Mouse (Mus musculus): Measurements from ENCODE around the gene Tmem132c. TPM values are rescaled to one million over a fixed set of nuclear protein-coding genes. Genes with fewer than 3 reads are reported as not detected.

The Tmem132c gene
- polyA plus RNA-seq, 1 experiment, result 0.84 TPM

DNA sequence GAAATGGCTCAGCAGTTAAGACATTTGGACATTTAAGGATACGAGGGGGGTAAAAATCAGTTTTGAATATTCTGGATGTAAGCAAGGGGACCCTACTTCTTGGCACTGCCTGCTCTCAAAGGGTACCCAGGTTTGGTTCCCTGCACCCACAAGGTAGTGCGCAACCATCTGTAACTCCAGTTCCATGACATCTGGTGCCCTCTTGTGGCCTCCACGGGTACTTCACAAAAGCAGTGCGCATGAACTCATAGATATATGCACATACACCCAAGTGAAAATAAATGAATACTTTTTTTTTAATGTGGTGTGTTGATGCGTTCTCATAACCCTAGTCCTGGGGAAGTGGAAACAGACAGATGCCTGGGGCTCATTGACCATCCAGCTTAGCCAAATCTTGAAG is 149.6 kb downstream of the Tmem132c start:
- Histone ChIP-seq H3K36me3 (ENCODE audit: control insufficient read depth, insufficient read depth, low read length) (no peaks in the 10 kb centered on the region), H3K27me3 (ENCODE audit: control insufficient read depth, insufficient read depth, low read length) (no peaks in the 10 kb centered on the region), H3K27ac (ENCODE audit: insufficient read depth, low read length) (no peak overlapping the region), H3K4me1 (ENCODE audit: control insufficient read depth, insufficient read depth, insufficient read length) (no peaks in the 10 kb centered on the region), H3K4me3 (ENCODE audit: extremely low read depth, insufficient read depth, insufficient read length) (no peak overlapping the region)
- TF ChIP-seq POLR2A (IDR thresholded peaks at IDR 0.05; ENCODE audit: low read depth, low read length), result no peak
- TF ChIP-seq CTCF (IDR thresholded peaks at IDR 0.05; ENCODE audit: extremely low read depth, insufficient read depth, insufficient read length, insufficient replicate concordance), result no peak
- no peak for DNase-seq (ENCODE audit: low read depth in 1 of 2, low spot score in 2 of 2)
- 91% methylated on average over 5 of the region's 5 CpGs for WGBS

DNA sequence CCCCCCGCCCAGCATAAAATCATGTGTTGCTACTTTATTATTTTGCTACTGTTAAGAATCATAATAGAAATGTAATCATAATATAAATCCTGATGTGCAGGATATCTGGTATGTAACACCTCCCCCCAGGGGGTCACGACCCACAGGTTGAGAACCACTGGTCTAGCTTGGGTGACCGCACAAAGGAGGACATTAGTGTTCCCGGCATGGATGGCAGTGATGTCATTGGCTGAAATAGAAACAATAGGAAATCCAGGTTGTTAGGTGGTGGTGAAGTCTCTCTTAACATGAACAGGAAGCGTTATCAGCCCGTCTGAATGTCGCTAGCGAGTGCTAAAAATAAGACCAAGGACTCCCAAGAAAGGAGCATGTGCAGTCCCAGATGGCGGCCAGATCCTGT is 155.3 kb downstream of the Tmem132c start:
- Histone ChIP-seq H3K4me3 (ENCODE audit: extremely low read depth, insufficient read depth, insufficient read length) (no peak overlapping the region), H3K36me3 (ENCODE audit: control insufficient read depth, insufficient read depth, low read length) (no peaks in the 10 kb centered on the region), H3K27ac (ENCODE audit: insufficient read depth, low read length) (no peak overlapping the region), H3K4me1 (ENCODE audit: control insufficient read depth, insufficient read depth, insufficient read length) (no peaks in the 10 kb centered on the region), H3K27me3 (ENCODE audit: control insufficient read depth, insufficient read depth, low read length) (no peaks in the 10 kb centered on the region)
- TF ChIP-seq CTCF (IDR thresholded peaks at IDR 0.05; ENCODE audit: extremely low read depth, insufficient read depth, insufficient read length, insufficient replicate concordance) (no peak), POLR2A (IDR thresholded peaks at IDR 0.05; ENCODE audit: low read depth, low read length) (no peak)
- WGBS, result 61% methylated on average over 9 of the region's 9 CpGs
- DNase-seq (ENCODE audit: low read depth in 1 of 2, low spot score in 2 of 2), result no peak

DNA sequence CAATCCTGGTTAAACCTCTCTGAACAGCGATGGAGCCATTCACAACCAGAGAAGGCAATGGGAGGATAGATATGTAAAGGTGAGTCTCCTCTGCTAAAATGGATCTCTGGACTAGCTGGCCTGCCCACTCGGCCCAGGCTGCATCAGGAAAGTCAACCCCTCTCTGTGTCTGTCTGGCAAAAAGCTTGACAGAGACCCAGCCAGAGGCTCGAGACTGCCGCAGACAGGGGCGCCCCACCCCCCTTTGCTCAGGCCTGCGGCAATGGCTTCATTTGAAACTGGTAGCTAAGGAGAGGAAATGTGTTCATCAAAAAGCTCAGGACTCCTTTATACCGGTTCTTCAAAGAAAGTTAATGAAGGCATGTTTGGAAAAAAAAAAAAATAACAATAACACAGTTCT is 156.4 kb downstream of the Tmem132c start:
- no peak for DNase-seq (ENCODE audit: low read depth in 1 of 2, low spot score in 2 of 2)
- Histone ChIP-seq H3K4me3 (ENCODE audit: extremely low read depth, insufficient read depth, insufficient read length) (no peak overlapping the region), H3K27ac (ENCODE audit: insufficient read depth, low read length) (no peak overlapping the region), H3K27me3 (ENCODE audit: control insufficient read depth, insufficient read depth, low read length) (no peaks in the 10 kb centered on the region), H3K4me1 (ENCODE audit: control insufficient read depth, insufficient read depth, insufficient read length) (no peaks in the 10 kb centered on the region), H3K36me3 (ENCODE audit: control insufficient read depth, insufficient read depth, low read length) (no peaks in the 10 kb centered on the region)
- WGBS, result 41% methylated on average over 7 of the region's 7 CpGs
- TF ChIP-seq CTCF (IDR thresholded peaks at IDR 0.05; ENCODE audit: extremely low read depth, insufficient read depth, insufficient read length, insufficient replicate concordance), result no peak

- no peak for TF ChIP-seq POLR2A (IDR thresholded peaks at IDR 0.05; ENCODE audit: low read depth, low read length)
- no peak for TF ChIP-seq CTCF (IDR thresholded peaks at IDR 0.05; ENCODE audit: extremely low read depth, insufficient read depth, insufficient read length, insufficient replicate concordance)
- no peaks in the 10 kb centered on the region for H3K36me3 ChIP-seq (ENCODE audit: control insufficient read depth, insufficient read depth, low read length)
- H3K4me3 ChIP-seq (ENCODE audit: extremely low read depth, insufficient read depth, insufficient read length), result no peak overlapping the region
- H3K27me3 ChIP-seq (ENCODE audit: control insufficient read depth, insufficient read depth, low read length), result no peaks in the 10 kb centered on the region
- WGBS, result 75% methylated on average over 18 of the region's 18 CpGs
- H3K4me1 ChIP-seq (ENCODE audit: control insufficient read depth, insufficient read depth, insufficient read length), result no peaks in the 10 kb centered on the region
- no peak overlapping the region for H3K27ac ChIP-seq (ENCODE audit: insufficient read depth, low read length)
- DNase-seq (ENCODE audit: low read depth in 1 of 2, low spot score in 2 of 2), result no peak
These were observed 163.9 kb downstream of the Tmem132c start for GRCm38 (mm10) chr5:127405391-127406000.

DNA sequence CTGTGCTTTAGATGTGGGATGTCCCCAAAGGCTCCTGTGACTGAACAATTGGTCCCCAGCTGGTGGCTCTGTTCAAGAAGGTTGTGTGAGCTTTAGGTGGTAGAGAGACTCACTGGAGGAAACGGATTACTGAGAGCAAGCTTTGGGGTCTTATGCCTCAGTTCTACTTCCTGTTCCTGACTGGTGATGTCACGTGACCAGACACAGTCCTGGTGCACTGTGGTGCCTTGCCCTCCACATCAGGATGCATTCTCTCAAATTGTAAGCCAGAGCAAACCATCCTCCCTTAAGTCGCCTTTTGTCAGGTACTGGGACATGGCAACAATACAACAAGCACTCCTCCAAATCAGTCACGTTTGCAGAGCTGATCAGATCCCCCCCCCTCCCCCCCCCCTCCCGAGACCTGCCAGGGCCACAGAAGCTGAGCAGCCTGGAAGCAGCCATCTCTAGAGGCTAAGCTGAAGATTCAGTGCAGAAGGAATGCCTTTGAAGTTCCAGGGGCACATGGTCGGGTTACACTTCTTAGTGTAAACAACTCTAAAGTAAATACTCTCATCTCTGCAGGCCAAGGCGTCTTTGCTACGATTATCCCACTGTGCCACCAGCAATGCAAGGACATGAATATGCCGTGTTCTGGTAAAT is 164.5 kb downstream of the Tmem132c start:
- no peak for DNase-seq (ENCODE audit: low read depth in 1 of 2, low spot score in 2 of 2)
- WGBS, result 46% methylated on average over 9 of the region's 9 CpGs
- Histone ChIP-seq H3K4me1 (ENCODE audit: control insufficient read depth, insufficient read depth, insufficient read length) (no peaks in the 10 kb centered on the region), H3K4me3 (ENCODE audit: extremely low read depth, insufficient read depth, insufficient read length) (no peak overlapping the region), H3K27me3 (ENCODE audit: control insufficient read depth, insufficient read depth, low read length) (no peaks in the 10 kb centered on the region), H3K27ac (ENCODE audit: insufficient read depth, low read length) (no peak overlapping the region), H3K36me3 (ENCODE audit: control insufficient read depth, insufficient read depth, low read length) (no peaks in the 10 kb centered on the region)
- TF ChIP-seq POLR2A (IDR thresholded peaks at IDR 0.05; ENCODE audit: low read depth, low read length) (no peak), CTCF (IDR thresholded peaks at IDR 0.05; ENCODE audit: extremely low read depth, insufficient read depth, insufficient read length, insufficient replicate concordance) (no peak)

DNA sequence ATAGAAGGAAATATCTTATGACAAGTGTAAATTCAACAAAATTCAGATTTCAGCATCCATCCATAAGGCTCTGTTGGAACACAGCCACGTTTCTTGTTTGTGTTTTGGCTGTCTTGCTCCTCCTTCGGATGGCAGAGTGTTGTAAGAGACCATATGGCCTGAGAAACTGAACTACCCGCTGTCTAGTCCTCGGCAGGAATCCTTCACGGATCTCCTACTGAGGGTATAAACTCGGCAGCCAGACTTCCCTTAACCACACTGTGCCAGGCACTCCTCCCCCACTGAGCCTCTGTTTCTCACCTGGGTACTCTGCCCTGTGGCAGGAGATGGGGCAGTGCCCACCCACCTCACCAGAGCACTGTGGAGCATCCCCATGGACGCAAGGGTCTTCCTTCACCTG is 174.9 kb downstream of the Tmem132c start:
- Histone ChIP-seq H3K36me3 (ENCODE audit: control insufficient read depth, insufficient read depth, low read length) (no peaks in the 10 kb centered on the region), H3K27me3 (ENCODE audit: control insufficient read depth, insufficient read depth, low read length) (no peaks in the 10 kb centered on the region), H3K4me3 (ENCODE audit: extremely low read depth, insufficient read depth, insufficient read length) (no peak overlapping the region), H3K4me1 (ENCODE audit: control insufficient read depth, insufficient read depth, insufficient read length) (no peaks in the 10 kb centered on the region), H3K27ac (ENCODE audit: insufficient read depth, low read length) (no peak overlapping the region)
- no peak for DNase-seq (ENCODE audit: low read depth in 1 of 2, low spot score in 2 of 2)
- 70% methylated on average over 7 of the region's 7 CpGs for WGBS
- TF ChIP-seq POLR2A (IDR thresholded peaks at IDR 0.05; ENCODE audit: low read depth, low read length), result no peak
- no peak for TF ChIP-seq CTCF (IDR thresholded peaks at IDR 0.05; ENCODE audit: extremely low read depth, insufficient read depth, insufficient read length, insufficient replicate concordance)

DNA sequence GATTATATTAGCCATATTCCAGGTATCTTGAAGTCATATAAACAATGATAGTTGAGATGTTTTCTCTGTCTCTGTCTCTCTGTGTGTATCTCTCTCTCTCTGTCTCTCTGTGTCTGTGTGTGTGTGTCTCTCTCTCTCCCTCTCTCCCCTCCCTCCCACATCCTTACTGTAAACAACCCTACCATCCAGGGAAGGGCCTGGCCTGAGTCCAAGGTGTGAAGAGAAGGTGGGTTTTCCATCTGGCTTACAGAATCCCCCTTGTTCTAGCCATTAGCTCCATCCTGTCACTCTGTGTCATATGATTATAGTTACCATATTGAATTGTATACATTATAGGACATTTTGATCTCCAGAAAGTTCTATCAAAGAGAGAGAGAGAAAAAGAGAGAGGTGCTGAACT is 182.3 kb downstream of the Tmem132c start:
- TF ChIP-seq CTCF (IDR thresholded peaks at IDR 0.05; ENCODE audit: extremely low read depth, insufficient read depth, insufficient read length, insufficient replicate concordance) (no peak), POLR2A (IDR thresholded peaks at IDR 0.05; ENCODE audit: low read depth, low read length) (no peak)

More for the DNA sequence above, 182.3 kb downstream of the Tmem132c start:
- H3K27ac ChIP-seq (ENCODE audit: insufficient read depth, low read length), result no peak overlapping the region
- no peak overlapping the region for H3K4me3 ChIP-seq (ENCODE audit: extremely low read depth, insufficient read depth, insufficient read length)
- no peak for DNase-seq (ENCODE audit: low read depth in 1 of 2, low spot score in 2 of 2)
- H3K27me3 ChIP-seq (ENCODE audit: control insufficient read depth, insufficient read depth, low read length), result no peaks in the 10 kb centered on the region
- no peaks in the 10 kb centered on the region for H3K4me1 ChIP-seq (ENCODE audit: control insufficient read depth, insufficient read depth, insufficient read length)
- no peaks in the 10 kb centered on the region for H3K36me3 ChIP-seq (ENCODE audit: control insufficient read depth, insufficient read depth, low read length)
